Mouse (Mus musculus): ENCODE results near the gene Washc4.

GRCm38 (mm10) chr10:83590801-83591200, 47.2 kb downstream of the Washc4 start:
- TF ChIP-seq CTCF (conservative IDR thresholded peaks at IDR 0.05 in 1 of 2, IDR thresholded peaks at IDR 0.05 in 1 of 2; ENCODE audit: low read depth in 2 of 2, low read length in 2 of 2) (no peak), HCFC1 (IDR thresholded peaks at IDR 0.05; ENCODE audit: low read depth, low read length) (no peak), EP300 (IDR thresholded peaks at IDR 0.05; ENCODE audit: low read length) (no peak), ZKSCAN1 (IDR thresholded peaks at IDR 0.05; ENCODE audit: borderline replicate concordance, low read depth, low read length) (no peak), MEF2A (IDR thresholded peaks at IDR 0.05; ENCODE audit: borderline replicate concordance, low read depth, low read length) (no peak), POLR2A (IDR thresholded peaks at IDR 0.05; ENCODE audit: low read depth, low read length) (no peak), CHD2 (IDR thresholded peaks at IDR 0.05; ENCODE audit: low read length) (no peak), UBTF (IDR thresholded peaks at IDR 0.05; ENCODE audit: low read depth, low read length) (no peak), SIN3A (IDR thresholded peaks at IDR 0.05; ENCODE audit: low read length) (no peak), ELF1 (IDR thresholded peaks at IDR 0.05; ENCODE audit: low read depth, low read length) (no peak), USF1 (IDR thresholded peaks at IDR 0.05; ENCODE audit: low read depth, low read length) (no peak)

All from CH12.LX (cell line).